Mouse (Mus musculus) NIH3T3 (cell line): Measurements from ENCODE around the gene Gm8453.
"Not testable (repeated sequence)": the region's sequence is repeated elsewhere in the genome, so short reads cannot be mapped to it uniquely, and the experiment has no call there.

Experiments
- DNase-seq: peaks from one replicate; pipeline ENCODE4 v3.0.0-alpha.2; 2012; ENCODE audit warnings: low read depth

Gene Gm8453

DNA sequence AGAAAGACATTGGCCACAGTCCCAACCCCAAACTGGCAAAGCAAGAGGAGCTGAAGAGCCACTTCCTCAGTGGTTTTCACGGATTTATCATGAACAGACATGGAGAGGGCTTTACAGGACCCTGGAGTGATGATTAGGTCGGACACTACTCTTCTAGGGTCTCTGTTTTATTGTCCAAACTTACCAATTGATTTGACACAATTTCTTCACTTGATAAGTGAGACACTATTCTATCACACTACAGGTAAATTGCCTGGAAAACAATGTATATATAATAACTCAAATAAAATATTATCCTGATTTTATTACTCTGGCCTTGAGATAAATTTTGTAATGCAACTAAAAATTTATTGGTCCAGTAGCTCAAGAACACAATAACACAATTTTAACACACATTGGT lies at the start of gene Gm8453:
Gene Gm8453 (minus strand): TSS at position 101 of the 400 bp plus-strand sequence.
- not testable (repeated sequence) for DNase-seq

DNA sequence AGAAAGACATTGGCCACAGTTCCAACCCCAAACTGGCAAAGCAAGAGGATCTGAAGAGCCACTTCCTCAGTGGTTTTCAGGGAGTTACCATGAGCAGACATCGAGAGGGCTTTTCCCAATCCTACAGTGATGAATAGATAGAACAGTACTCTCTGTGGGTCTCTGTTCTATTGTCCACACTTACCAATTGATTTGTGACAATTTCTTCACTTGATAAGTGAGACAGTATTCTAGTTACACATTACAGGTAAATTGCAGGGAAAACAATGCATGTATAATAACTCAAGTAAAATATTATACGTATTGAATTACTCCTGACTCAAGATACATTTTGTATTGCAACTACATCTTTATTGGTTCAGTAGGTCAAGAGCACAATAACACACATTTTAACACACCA lies 28.1 kb downstream of the Gm8453 start, which contains the start of gene Gm8653:
Gene Gm8653 (minus strand): TSS at position 101 of the 400 bp plus-strand sequence.
- DNase-seq: not testable (repeated sequence)

DNA sequence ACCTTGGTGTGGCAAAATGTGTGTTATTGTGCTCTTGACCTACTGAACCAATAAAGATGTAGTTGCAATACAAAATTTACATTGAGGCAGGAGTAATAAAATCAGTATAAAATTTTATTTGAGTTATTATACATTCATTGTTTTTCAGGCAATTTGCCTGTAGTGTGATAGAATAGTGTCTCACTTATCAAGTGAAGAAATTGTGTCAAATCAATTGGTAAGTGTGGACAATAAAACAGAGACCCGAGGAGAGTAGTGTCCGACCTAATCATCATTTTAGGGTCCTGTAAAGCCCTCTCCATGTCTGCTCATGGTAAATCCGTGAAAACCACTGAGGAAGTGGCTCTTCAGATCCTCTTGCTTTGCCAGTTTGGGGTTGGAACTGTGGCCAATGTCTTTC lies 40.2 kb downstream of the Gm8453 start, which contains the start of gene Vmn1r143:
Gene Vmn1r143 (plus strand): TSS at position 301 of the 400 bp plus-strand sequence.
- DNase-seq: not testable (repeated sequence)
